9 mouse cellular contexts compared by ENCODE assay signal in genomic region chr15:57644331-57644953, GRCm38 (mm10).
DNase-seq lines count a peak whose midpoint lies in the region; ATAC-seq lines count a peak whose summit lies in the region.
"Had no signal": no experiment of that assay in that cellular context is flagged by ENCODE, and none has a peak within 500 bp of the region (broad histone marks: within the 10 kb centered on the region; RNA-seq: fewer than 3 reads in every experiment).

No protein-coding gene starts in this region.

- H3K9me3 ChIP-seq in forebrain, embryonic 11.5 days (ENCODE audit: control insufficient read depth, low read length): no peaks in the 10 kb centered on the region
- H3K9me3 ChIP-seq in forebrain, embryonic 16.5 days (ENCODE audit: control insufficient read depth, low read length): no peaks in the 10 kb centered on the region
- H3K9me3 ChIP-seq: limb, embryonic 12.5 days had no signal

- H3K9ac ChIP-seq in forebrain, embryonic 11.5 days (ENCODE audit: low read length): no peak overlapping the region
- H3K9ac ChIP-seq in forebrain, embryonic 16.5 days (replicated peaks; ENCODE audit: low read depth, low read length): no peak overlapping the region
- H3K9ac ChIP-seq: limb, embryonic 12.5 days had no signal

- H3K27me3 ChIP-seq in forebrain, embryonic 11.5 days (ENCODE audit: control insufficient read depth, insufficient read depth, low read length): no peaks in the 10 kb centered on the region
- H3K27me3 ChIP-seq in forebrain, embryonic 16.5 days (replicated peaks; ENCODE audit: control insufficient read depth, insufficient read depth, low read length): no peaks in the 10 kb centered on the region
- H3K27me3 ChIP-seq: limb, embryonic 12.5 days had no signal

- peak; percentile 58 for DNase-seq in forebrain, embryonic 11.5 days (ENCODE audit: low spot score)
- DNase-seq in 416B (ENCODE audit: low read depth): peak; percentile 52
- DNase-seq in adrenal gland, adult (ENCODE audit: inconsistent age in 2 of 2, low spot score in 1 of 2): peak; percentile 15 to 69
- peak; percentile 53 for DNase-seq in gastrocnemius, adult 18-20 months (ENCODE audit: low spot score)
- peak; percentile 41 to 58 for DNase-seq in kidney, postnatal 25 days
- DNase-seq in naive thymus-derived CD4-positive, alpha-beta T cell, adult 2 months (ENCODE audit: low read depth): peak; percentile 70

- no peaks in the 10 kb centered on the region for H3K4me1 ChIP-seq in forebrain, embryonic 11.5 days (replicated peaks; ENCODE audit: control insufficient read depth, insufficient read depth, low read length)
- no peaks in the 10 kb centered on the region for H3K4me1 ChIP-seq in forebrain, embryonic 16.5 days (replicated peaks; ENCODE audit: control insufficient read depth, insufficient read depth, low read length)
- H3K4me1 ChIP-seq: limb, embryonic 12.5 days had no signal

- no peak for ATAC-seq in forebrain, embryonic 11.5 days (replicated peaks; ENCODE audit: low FRiP score)
- ATAC-seq in forebrain, embryonic 16.5 days: no peak
- ATAC-seq in inflammation-experienced regulatory T-cells, adult 6 months: no peak

- no peak overlapping the region for H3K4me2 ChIP-seq in forebrain, embryonic 11.5 days (ENCODE audit: low read depth, low read length, severe bottlenecking)
- H3K4me2 ChIP-seq in forebrain, embryonic 16.5 days (ENCODE audit: low read length): no peak overlapping the region
- H3K4me2 ChIP-seq: limb, embryonic 12.5 days had no signal

- WGBS in forebrain, embryonic 11.5 days: 64% methylated on average over 11 of the region's 11 CpGs
- 61% methylated on average over 11 of the region's 11 CpGs for WGBS in forebrain, embryonic 16.5 days

- no peak overlapping the region for H3K4me3 ChIP-seq in forebrain, embryonic 11.5 days (ENCODE audit: low read depth, low read length)
- no peak overlapping the region for H3K4me3 ChIP-seq in forebrain, embryonic 16.5 days (replicated peaks; ENCODE audit: low read length)
- H3K4me3 ChIP-seq: limb, embryonic 12.5 days had no signal

- no peak overlapping the region for H3K27ac ChIP-seq in forebrain, embryonic 11.5 days (ENCODE audit: low read depth, low read length)
- no peak overlapping the region for H3K27ac ChIP-seq in forebrain, embryonic 16.5 days (ENCODE audit: low read length)
- H3K27ac ChIP-seq: limb, embryonic 12.5 days had no signal

- H3K36me3 ChIP-seq in forebrain, embryonic 11.5 days (ENCODE audit: control insufficient read depth, insufficient read depth, low read length): no peaks in the 10 kb centered on the region
- no peaks in the 10 kb centered on the region for H3K36me3 ChIP-seq in forebrain, embryonic 16.5 days (ENCODE audit: control insufficient read depth, insufficient read depth)
- H3K36me3 ChIP-seq: limb, embryonic 12.5 days had no signal
